Mouse (Mus musculus) layer of hippocampus, postnatal 14 days (tissue): Measurements from ENCODE around the gene Nupl2. TPM values are rescaled to one million over a fixed set of nuclear protein-coding genes. Genes with fewer than 3 reads are reported as not detected.
A peak's percentile ranks its signal among the peaks of the same experiment; 100 is the strongest.

Source experiments
- DNase-seq, 2 experiments: peaks; one replicate each; pipeline ENCODE4 v3.0.0; 2021 to 2022; ENCODE audit warnings: low spot score in 2 of 2, mixed read lengths in 1 of 2
- long read RNA-seq, 2 experiments: library from polyadenylated mRNA; stranded (forward); transcript quantifications; one replicate each; pipeline ENCODE4 v2.0.0; 2021
- total RNA-seq, 2 experiments: library from RNA; stranded (reverse); gene quantifications; 2 replicates each; pipeline ENCODE4 v1.2.3; 2021

The Nupl2 gene
- total RNA-seq: 10 to 100 TPM in 1 of 2 experiments, 1 to 10 TPM in 1; 7.6 to 11.8 TPM
- long read RNA-seq, experiment 1, transcript Nupl2-201 (7 exons, 2,914 nt): major isoform, 7 of 11 reads
- long read RNA-seq, experiment 1, partial matches to known transcripts: 3 of 11 reads
- long read RNA-seq, experiment 1, other reads (novel, unspliced or antisense): 1 of 11 reads
- long read RNA-seq, experiment 2, transcript Nupl2-201 (7 exons, 2,914 nt): major isoform, 15 of 19 reads
- long read RNA-seq, experiment 2, partial matches to known transcripts: 2 of 19 reads
- long read RNA-seq, experiment 2, other reads (novel, unspliced or antisense): 2 of 19 reads

GRCm38 (mm10) chr5:24164789-24165445, at the start of gene Nupl2:
Nupl2 (plus strand) TSS chr5:24164963.
- DNase-seq: peak; percentile 91 to 96

- no peak for DNase-seq
Measured at GRCm38 (mm10) chr5:24122221-24122620, 42.5 kb upstream of the Nupl2 start.

- no peak for DNase-seq
Measured at GRCm38 (mm10) chr5:24124175-24124574, 40.6 kb upstream of the Nupl2 start.

GRCm38 (mm10) chr5:24124579-24125276, 40.0 kb upstream of the Nupl2 start:
- DNase-seq: no peak

GRCm38 (mm10) chr5:24125910-24126636, 38.7 kb upstream of the Nupl2 start:
- DNase-seq: no peak

- DNase-seq: no peak
Measured at GRCm38 (mm10) chr5:24126967-24127366, 37.8 kb upstream of the Nupl2 start.

GRCm38 (mm10) chr5:24146964-24147363, 17.8 kb upstream of the Nupl2 start:
- no peak for DNase-seq

GRCm38 (mm10) chr5:24152199-24152598, 12.6 kb upstream of the Nupl2 start:
- DNase-seq: no peak

- DNase-seq: no peak
Measured at GRCm38 (mm10) chr5:24156774-24157173, 8.0 kb upstream of the Nupl2 start.

- DNase-seq: no peak
Measured at GRCm38 (mm10) chr5:24167263-24167662, 2.5 kb downstream of the Nupl2 start.

- DNase-seq: no peak
Measured at GRCm38 (mm10) chr5:24169881-24170280, 5.1 kb downstream of the Nupl2 start.

GRCm38 (mm10) chr5:24172092-24172491, 7.3 kb downstream of the Nupl2 start:
- peak in 1 of 2 experiments; percentile 34 for DNase-seq

GRCm38 (mm10) chr5:24181514-24182295, 16.9 kb downstream of the Nupl2 start:
- no peak for DNase-seq

- DNase-seq: no peak
Measured at GRCm38 (mm10) chr5:24182296-24182734, 17.6 kb downstream of the Nupl2 start.

- DNase-seq: no peak
Measured at GRCm38 (mm10) chr5:24183096-24183495, 18.3 kb downstream of the Nupl2 start.

GRCm38 (mm10) chr5:24184011-24184410, 19.2 kb downstream of the Nupl2 start:
- DNase-seq: no peak

- no peak for DNase-seq
Measured at GRCm38 (mm10) chr5:24188476-24188875, 23.7 kb downstream of the Nupl2 start.

GRCm38 (mm10) chr5:24191821-24192220, 27.1 kb downstream of the Nupl2 start:
- DNase-seq: no peak

- no peak for DNase-seq
Measured at GRCm38 (mm10) chr5:24201006-24201405, 36.2 kb downstream of the Nupl2 start.

- DNase-seq: peak; percentile 32 to 77
Measured at GRCm38 (mm10) chr5:24202492-24202891, 37.7 kb downstream of the Nupl2 start.

- DNase-seq: no peak
Measured at GRCm38 (mm10) chr5:24203266-24203665, 38.5 kb downstream of the Nupl2 start.
